Mouse (Mus musculus): ENCODE data around the gene Aloxe3.

DNA sequence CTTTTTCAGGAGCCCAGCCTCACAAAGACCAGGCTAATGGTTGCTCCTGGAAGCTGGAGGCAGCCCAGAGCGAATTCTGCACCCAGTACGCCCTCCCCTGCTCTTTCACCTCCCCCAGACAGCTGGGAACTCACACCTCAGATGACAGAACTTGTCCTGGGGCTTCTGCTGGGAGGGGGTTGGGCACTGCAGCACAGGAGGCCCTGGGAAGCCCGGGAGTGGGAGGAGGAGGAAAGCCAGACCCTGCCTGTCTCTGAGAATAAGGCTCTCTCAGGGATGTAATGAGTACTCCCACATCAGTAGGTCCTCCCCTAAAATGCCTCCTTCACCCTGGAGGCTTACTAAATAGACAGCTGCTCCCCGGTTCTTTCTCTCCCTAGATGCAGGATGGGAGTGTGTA is 38.6 kb upstream of the Aloxe3 start:
- TF ChIP-seq POLR2A (IDR thresholded peaks at IDR 0.05; ENCODE audit: extremely low read depth, insufficient read depth, low read length) (no peak), CTCF (IDR thresholded peaks at IDR 0.05; ENCODE audit: low read depth, low read length) (no peak)

Measured in liver, adult 2 months (tissue).